Mouse (Mus musculus): ENCODE data around the gene Cfap36.

DNA sequence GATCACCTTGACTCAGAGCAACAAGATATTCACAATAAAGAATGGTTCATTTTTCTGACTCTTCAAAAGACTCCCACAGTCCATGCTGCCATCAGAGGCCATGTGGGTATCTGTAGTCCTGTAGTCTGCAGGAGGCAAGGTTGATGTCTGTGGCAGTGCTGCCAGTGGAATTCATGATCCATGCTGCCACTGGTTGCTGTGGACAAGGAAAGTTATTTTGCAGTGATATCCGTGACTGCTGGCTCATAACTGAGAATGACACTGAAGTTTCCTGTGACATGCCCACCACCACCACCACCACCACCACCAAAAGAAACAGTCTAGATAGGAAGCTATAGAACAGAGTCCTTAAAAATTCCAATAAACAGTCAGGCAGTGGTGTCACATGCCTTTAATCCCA lies 7.4 kb upstream of the Cfap36 start:
- TF ChIP-seq POLR2A (IDR thresholded peaks at IDR 0.05; ENCODE audit: insufficient read depth, low read depth, low read length) (no peak), CTCF (IDR thresholded peaks at IDR 0.05) (no peak)

Data from heart, adult 2 months (tissue).